Mouse (Mus musculus) spleen, adult 2 months (tissue): ENCODE measurements around the gene Dnah2. TPM values are rescaled to one million over a fixed set of nuclear protein-coding genes. Genes with fewer than 3 reads are reported as not detected.

Experiments used
- DNase-seq, 2 experiments: peaks; one replicate each; pipeline versions ENCODE4 v3.0.0 to v3.0.0-alpha.2; 2012 to 2021; ENCODE audit warnings: low spot score in 2 of 2, low read depth in 1 of 2
- H3K27ac ChIP-seq: fragments of 200-500 bp; 2 replicates; pipeline ENCODE4 v1.5.1; 2012; ENCODE audit warnings: low read length, inconsistent platforms; ENCODE audit not compliant: insufficient read depth
- H3K27me3 ChIP-seq: fragments of 200-500 bp; 2 replicates; pipeline ENCODE4 v1.6.1; 2012; ENCODE audit warnings: mild to moderate bottlenecking, moderate library complexity, low read length, inconsistent platforms; ENCODE audit not compliant: control insufficient read depth, insufficient read depth
- H3K36me3 ChIP-seq: fragments of 200-500 bp; 2 replicates; pipeline ENCODE4 v1.6.1; 2012; ENCODE audit warnings: mild to moderate bottlenecking, low read length, inconsistent platforms; ENCODE audit not compliant: control insufficient read depth, insufficient read depth
- H3K4me1 ChIP-seq: fragments of 200-500 bp; 2 replicates; pipeline ENCODE4 v1.6.1; 2011; ENCODE audit warnings: inconsistent platforms; ENCODE audit not compliant: control insufficient read depth, insufficient read depth, insufficient read length
- H3K4me3 ChIP-seq: fragments of 200-500 bp; 2 replicates; pipeline ENCODE4 v1.5.1; 2011; ENCODE audit warnings: mild to moderate bottlenecking, inconsistent platforms; ENCODE audit not compliant: insufficient read depth, insufficient read length; ENCODE audit errors: extremely low read depth
- CTCF ChIP-seq: fragments of 200-500 bp; IDR thresholded peaks from 2 replicates; pipeline ENCODE4 v1.5.1; 2011; ENCODE audit warnings: mild to moderate bottlenecking, inconsistent platforms; ENCODE audit not compliant: insufficient read depth, insufficient read length, insufficient replicate concordance; ENCODE audit errors: extremely low read depth
- POLR2A ChIP-seq: fragments of 200-500 bp; IDR thresholded peaks from 2 replicates; pipeline ENCODE4 v1.6.1; 2011; ENCODE audit warnings: low read depth, low read length, inconsistent platforms
- WGBS: fragments of 180-500 bp; shearing (Covaris S2); methylation state at CpG from one replicate; pipeline ENCODE4 v1.1.7; 2018; 5-methylcytosine and 5-hydroxymethylcytosine counted together
- polyA plus RNA-seq: library from polyadenylated mRNA; depleted of rRNA; stranded (reverse); fragments of >200 nt; gene quantifications from 2 replicates; pipeline ENCODE4 v1.2.3, GENCODE M21; 2012

Gene Dnah2
- polyA plus RNA-seq, 1 experiment: 0.29 TPM

- 50% methylated on average over 5 of the region's 5 CpGs for WGBS
- Histone ChIP-seq H3K4me3 (no peak overlapping the region), H3K4me1 (no peaks in the 10 kb centered on the region), H3K27ac (no peak overlapping the region), H3K36me3 (no peaks in the 10 kb centered on the region), H3K27me3 (no peaks in the 10 kb centered on the region)
- TF ChIP-seq CTCF (no peak), POLR2A (no peak)
- DNase-seq: no peak
These were observed 105.6 kb downstream of the Dnah2 start for GRCm38 (mm10) chr11:69443328-69443727.

DNA sequence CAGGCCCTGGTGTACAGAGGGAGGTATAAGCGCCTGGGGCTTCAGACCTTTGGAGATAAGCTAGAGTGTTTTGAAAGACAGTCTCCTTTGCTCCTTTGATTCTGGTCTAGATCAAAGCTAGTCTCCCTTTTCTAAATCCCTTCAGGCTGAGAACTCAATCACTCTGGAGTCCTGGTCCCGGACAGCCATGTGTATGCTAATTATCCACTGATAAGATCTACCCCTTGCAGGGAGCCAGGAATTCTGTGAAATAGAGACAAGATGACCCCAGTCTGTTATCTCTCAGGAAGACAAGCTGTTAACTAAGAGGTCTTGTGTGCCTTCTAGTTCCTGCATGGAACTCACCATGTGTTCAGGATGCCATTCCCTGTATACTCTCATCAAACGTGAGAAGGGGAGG, 111.6 kb downstream of the Dnah2 start:
- Histone ChIP-seq H3K36me3 (no peaks in the 10 kb centered on the region), H3K27ac (no peak overlapping the region), H3K4me1 (no peaks in the 10 kb centered on the region), H3K4me3 (no peak overlapping the region), H3K27me3 (no peaks in the 10 kb centered on the region)
- WGBS: 80% methylated on average over 3 of the region's 3 CpGs
- TF ChIP-seq POLR2A (no peak), CTCF (no peak)
- no peak for DNase-seq

DNA sequence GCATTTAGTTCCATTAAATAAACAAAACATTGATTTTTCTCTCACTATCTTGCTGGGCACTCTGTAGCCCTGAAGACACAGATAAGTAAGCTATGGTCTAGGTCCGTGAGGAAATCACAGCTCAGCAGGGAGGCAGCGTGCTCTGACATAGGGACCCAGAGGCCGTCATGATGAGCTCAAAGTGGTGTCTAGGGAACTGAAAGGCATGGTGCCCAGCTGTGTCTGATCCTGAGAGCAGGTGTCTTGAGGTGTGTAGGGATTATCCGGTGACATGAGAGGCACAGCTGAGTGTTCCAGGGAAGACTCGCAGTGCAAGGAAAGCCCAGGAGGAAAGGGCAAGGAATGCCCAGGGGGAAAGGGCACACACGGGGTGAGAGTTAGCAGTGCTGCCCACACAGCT, 115.7 kb downstream of the Dnah2 start:
- Histone ChIP-seq H3K4me3 (no peak overlapping the region), H3K4me1 (no peaks in the 10 kb centered on the region), H3K27ac (no peak overlapping the region), H3K27me3 (no peaks in the 10 kb centered on the region), H3K36me3 (no peaks in the 10 kb centered on the region)
- TF ChIP-seq POLR2A (no peak), CTCF (no peak)
- 84% methylated on average over 6 of the region's 6 CpGs for WGBS
- no peak for DNase-seq

GRCm38 (mm10) chr11:69432640-69432982, 116.3 kb downstream of the Dnah2 start:
- WGBS: 67% methylated on average over 11 of the region's 11 CpGs
- no peaks in the 10 kb centered on the region for H3K36me3 ChIP-seq
- H3K4me3 ChIP-seq: no peak overlapping the region
- TF ChIP-seq POLR2A (no peak), CTCF (no peak)
- H3K27ac ChIP-seq: no peak overlapping the region
- DNase-seq: no peak
- no peaks in the 10 kb centered on the region for H3K27me3 ChIP-seq
- no peaks in the 10 kb centered on the region for H3K4me1 ChIP-seq

- Histone ChIP-seq H3K4me1 (no peaks in the 10 kb centered on the region), H3K27ac (no peak overlapping the region), H3K36me3 (no peaks in the 10 kb centered on the region), H3K27me3 (no peaks in the 10 kb centered on the region), H3K4me3 (no peak overlapping the region)
- TF ChIP-seq POLR2A (no peak), CTCF (peak; percentile 69; the same call in 1 of the 2 replicates)
- DNase-seq: peak; percentile 71 to 72
- WGBS: 30% methylated on average over 11 of the region's 11 CpGs
These were observed 116.9 kb downstream of the Dnah2 start for GRCm38 (mm10) chr11:69431829-69432639.

- H3K27ac ChIP-seq: no peak overlapping the region
- 91% methylated on average over 15 of the region's 15 CpGs for WGBS
These were observed 118.3 kb downstream of the Dnah2 start for GRCm38 (mm10) chr11:69430631-69431030.

DNA sequence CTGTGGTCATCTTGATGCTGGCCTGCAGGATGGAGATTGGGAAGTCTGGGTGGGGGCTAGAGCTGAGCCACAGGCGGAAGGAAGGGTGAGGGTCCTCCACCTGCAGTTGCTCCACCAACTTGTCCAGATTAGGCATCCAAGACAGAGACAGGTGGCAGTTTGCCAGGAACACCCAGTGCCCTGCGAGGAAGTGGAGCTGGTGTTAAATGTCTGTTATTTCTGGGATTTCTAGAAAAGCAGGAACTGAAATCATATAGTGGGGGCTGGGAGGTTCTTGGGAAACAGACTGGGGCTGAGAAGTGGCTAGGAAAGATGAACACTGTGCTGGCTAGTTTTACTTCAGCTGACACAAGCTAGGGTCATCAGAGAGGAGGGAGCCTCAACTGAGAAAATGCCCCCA, 119.6 kb downstream of the Dnah2 start:
- H3K36me3 ChIP-seq: no peaks in the 10 kb centered on the region
- H3K4me3 ChIP-seq: no peak overlapping the region
- H3K27ac ChIP-seq: 0 out of 2 replicates have a peak overlapping the region, but pooled peaks have one; percentile 21
- no peak for TF ChIP-seq CTCF
- no peak for TF ChIP-seq POLR2A
- DNase-seq: no peak
- WGBS: 38% methylated on average over 2 of the region's 2 CpGs
- H3K4me1 ChIP-seq: no peaks in the 10 kb centered on the region
- H3K27me3 ChIP-seq: no peaks in the 10 kb centered on the region

More at GRCm38 (mm10) chr11:69430631-69431030, 118.3 kb downstream of the Dnah2 start:
- no peak for DNase-seq
- H3K4me1 ChIP-seq: no peaks in the 10 kb centered on the region
- TF ChIP-seq CTCF: no peak
- no peak for TF ChIP-seq POLR2A
- no peak overlapping the region for H3K4me3 ChIP-seq
- H3K36me3 ChIP-seq: no peaks in the 10 kb centered on the region
- no peaks in the 10 kb centered on the region for H3K27me3 ChIP-seq
